Mouse (Mus musculus): ENCODE results near the gene Rgp1.
"Not testable (repeated sequence)": the region's sequence is repeated elsewhere in the genome, so short reads cannot be mapped to it uniquely, and the experiment has no call there.

The Rgp1 gene

GRCm38 (mm10) chr4:43578376-43579204 lies at the start of gene Rgp1, which contains the start of gene Gba2:
TSS of gene Rgp1 (plus strand) at chr4:43578715.
TSS of gene Gba2 (minus strand) at chr4:43578873.
- DNase-seq (ENCODE audit: low read depth, low spot score), result peak; percentile 74

GRCm38 (mm10) chr4:43530081-43530501 lies 48.4 kb upstream of the Rgp1 start:
- no peak for DNase-seq (ENCODE audit: low read depth, low spot score)

GRCm38 (mm10) chr4:43530581-43530980 lies 47.9 kb upstream of the Rgp1 start:
- DNase-seq (ENCODE audit: low read depth, low spot score), result peak; percentile 50

- DNase-seq (ENCODE audit: low read depth, low spot score), result no peak
These were observed 45.2 kb upstream of the Rgp1 start for GRCm38 (mm10) chr4:43533270-43533669.

GRCm38 (mm10) chr4:43535628-43536027 lies 42.9 kb upstream of the Rgp1 start:
- DNase-seq (ENCODE audit: low read depth, low spot score), result no peak

- DNase-seq (ENCODE audit: low read depth, low spot score), result no peak
These were observed 42.5 kb upstream of the Rgp1 start for GRCm38 (mm10) chr4:43536031-43536430.

GRCm38 (mm10) chr4:43542044-43542443 lies 36.5 kb upstream of the Rgp1 start:
- no peak for DNase-seq (ENCODE audit: low read depth, low spot score)

- DNase-seq (ENCODE audit: low read depth, low spot score), result no peak
These were observed 32.0 kb upstream of the Rgp1 start for GRCm38 (mm10) chr4:43546375-43547047.

- DNase-seq (ENCODE audit: low read depth, low spot score), result no peak
These were observed 31.4 kb upstream of the Rgp1 start for GRCm38 (mm10) chr4:43547160-43547559.

GRCm38 (mm10) chr4:43549055-43549454 lies 29.5 kb upstream of the Rgp1 start:
- DNase-seq (ENCODE audit: low read depth, low spot score), result no peak

GRCm38 (mm10) chr4:43551854-43552253 lies 26.7 kb upstream of the Rgp1 start:
- not testable (repeated sequence) for DNase-seq (ENCODE audit: low read depth, low spot score)

GRCm38 (mm10) chr4:43552437-43552836 lies 26.1 kb upstream of the Rgp1 start:
- no peak for DNase-seq (ENCODE audit: low read depth, low spot score)

GRCm38 (mm10) chr4:43553891-43554290 lies 24.6 kb upstream of the Rgp1 start:
- DNase-seq (ENCODE audit: low read depth, low spot score), result no peak

GRCm38 (mm10) chr4:43555926-43556325 lies 22.6 kb upstream of the Rgp1 start:
- DNase-seq (ENCODE audit: low read depth, low spot score), result no peak

GRCm38 (mm10) chr4:43558028-43558630 lies 20.4 kb upstream of the Rgp1 start:
- DNase-seq (ENCODE audit: low read depth, low spot score), result no peak

- peak; percentile 22 for DNase-seq (ENCODE audit: low read depth, low spot score)
These were observed 19.7 kb upstream of the Rgp1 start for GRCm38 (mm10) chr4:43558631-43559356.

GRCm38 (mm10) chr4:43559519-43560242 lies 18.8 kb upstream of the Rgp1 start:
- no peak for DNase-seq (ENCODE audit: low read depth, low spot score)

GRCm38 (mm10) chr4:43560243-43560611 lies 18.3 kb upstream of the Rgp1 start:
- DNase-seq (ENCODE audit: low read depth, low spot score), result no peak

- no peak for DNase-seq (ENCODE audit: low read depth, low spot score)
These were observed 17.5 kb upstream of the Rgp1 start for GRCm38 (mm10) chr4:43560976-43561375.

- no peak for DNase-seq (ENCODE audit: low read depth, low spot score)
These were observed 17.0 kb upstream of the Rgp1 start for GRCm38 (mm10) chr4:43561436-43561996.

All from WW6 (cell line).